Mouse (Mus musculus): Measurements from ENCODE around the gene Gm20431. TPM values are rescaled to one million over a fixed set of nuclear protein-coding genes. Genes with fewer than 3 reads are reported as not detected.

Gm20431 gene
- total RNA-seq, 2 experiments from 2014 or later, result 16.1 TPM; not detected in 1

DNA sequence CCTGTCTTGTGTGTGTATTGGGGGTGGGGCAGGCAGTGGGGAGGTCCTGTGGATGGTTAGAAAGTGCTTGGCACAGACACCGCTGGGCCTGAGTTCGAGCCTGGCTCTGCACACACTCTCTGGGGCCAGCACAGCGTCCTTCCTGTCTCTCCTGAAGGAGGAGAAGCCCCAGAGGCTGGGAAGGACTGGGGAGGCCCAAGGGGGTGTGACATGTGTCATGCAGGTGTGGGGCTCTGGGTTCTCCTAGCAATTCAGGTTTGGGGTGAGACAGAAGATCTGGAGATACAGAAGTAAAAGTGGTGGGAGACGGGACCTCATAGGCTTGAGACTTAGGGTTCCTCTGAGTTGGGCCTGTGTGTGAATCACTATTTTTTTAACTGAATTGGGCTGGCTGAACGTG is 98.3 kb downstream of the Gm20431 start:
- no peak for ATAC-seq (replicated peaks; ENCODE audit: low FRiP score, low TSS enrichment, poor library complexity, severe bottlenecking)

DNA sequence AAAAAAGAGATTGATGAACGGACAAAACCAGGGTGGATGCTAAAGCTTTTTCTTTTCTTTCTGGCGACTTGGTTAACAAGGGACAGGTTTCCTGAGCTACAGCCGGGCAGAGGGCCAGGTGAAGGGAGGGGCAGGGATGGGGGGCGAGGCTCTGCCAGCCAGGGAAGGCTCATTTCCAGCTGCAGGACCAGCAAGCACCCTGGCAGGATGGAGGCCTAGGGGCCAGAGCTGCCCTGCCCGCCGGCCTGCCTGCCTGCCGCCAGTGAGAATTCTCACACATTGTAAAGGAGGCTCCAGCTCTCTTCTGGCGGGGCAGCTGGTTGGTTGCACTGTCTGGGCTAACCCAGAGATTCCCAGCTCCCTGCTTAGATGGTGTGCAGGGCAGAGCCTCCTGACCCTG is 99.2 kb downstream of the Gm20431 start:
- no peak for ATAC-seq (replicated peaks; ENCODE audit: low FRiP score, low TSS enrichment, poor library complexity, severe bottlenecking)

DNA sequence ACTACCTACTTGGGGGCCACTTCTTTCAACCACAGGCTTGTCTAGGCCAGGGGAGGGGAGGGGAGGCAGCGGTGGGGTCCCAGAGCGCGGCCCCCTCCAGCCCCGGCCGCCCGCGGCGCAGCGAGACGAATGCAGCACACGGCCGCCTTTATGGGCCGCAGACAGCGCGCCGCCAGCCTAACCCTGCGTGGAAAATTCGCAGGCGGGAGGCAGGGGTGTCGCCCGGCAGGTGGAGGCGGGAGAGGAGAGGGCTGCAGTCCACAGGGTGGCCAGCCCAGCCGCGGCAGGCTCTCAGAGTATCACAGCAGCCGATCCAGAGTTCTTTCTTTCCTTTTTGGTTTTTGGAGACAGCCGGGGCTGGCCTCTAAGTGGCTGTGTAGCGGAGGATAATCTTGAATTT is 101.9 kb downstream of the Gm20431 start:
- ATAC-seq (replicated peaks; ENCODE audit: low FRiP score, low TSS enrichment, poor library complexity, severe bottlenecking), result no peak

Other genes with a start within 250 kb of the Gm20431 start
- gene Slc9a8, start 239.8 kb downstream of the Gm20431 start, total RNA-seq (2014; fragmentation: Nextera tagmentation), result 46.2 and 48.6 TPM in 2 replicates
- 20.5 and 28.3 TPM in 2 replicates for gene Slc9a8, start 239.8 kb downstream of the Gm20431 start, total RNA-seq (2017)
- gene Rnf114, start 168.9 kb downstream of the Gm20431 start, total RNA-seq (2014; fragmentation: Nextera tagmentation), result 30.8 and 34.8 TPM in 2 replicates
- 19.5 and 23.8 TPM in 2 replicates for gene Rnf114, start 168.9 kb downstream of the Gm20431 start, total RNA-seq (2017)
- gene Spata2, start 168.6 kb downstream of the Gm20431 start, total RNA-seq (2014; fragmentation: Nextera tagmentation), result 16.0 and 23.2 TPM in 2 replicates
- gene Spata2, start 168.6 kb downstream of the Gm20431 start, total RNA-seq (2017), result 6.8 and 8.1 TPM in 2 replicates
- 0.37 TPM in 1 of 2 replicates, not detected in the other for gene Snai1, start 123.3 kb downstream of the Gm20431 start, total RNA-seq (2014; fragmentation: Nextera tagmentation)
- gene Snai1, start 123.3 kb downstream of the Gm20431 start, total RNA-seq (2017), result 0.52 TPM in 1 of 2 replicates, not detected in the other
- 194 and 207 TPM in 2 replicates for gene Ube2v1, start 29.4 kb downstream of the Gm20431 start, total RNA-seq (2014; fragmentation: Nextera tagmentation)
- 46.6 and 78.6 TPM in 2 replicates for gene Ube2v1, start 29.4 kb downstream of the Gm20431 start, total RNA-seq (2017)
- 0.83 and 1.4 TPM in 2 replicates for gene Cebpb, start 27.4 kb upstream of the Gm20431 start, total RNA-seq (2014; fragmentation: Nextera tagmentation)
- gene Cebpb, start 27.4 kb upstream of the Gm20431 start, total RNA-seq (2017), result 2.3 and 3.1 TPM in 2 replicates
- gene Tmem189, start 28.3 kb upstream of the Gm20431 start, total RNA-seq (2014; fragmentation: Nextera tagmentation), result 19.5 and 28.4 TPM in 2 replicates
- 10.2 and 16.8 TPM in 2 replicates for gene Tmem189, start 28.3 kb upstream of the Gm20431 start, total RNA-seq (2017)

All from megakaryocyte-erythroid progenitor cell, adult 5-6 weeks (primary cell).